Mouse (Mus musculus): ENCODE results near the gene Atp1a3.

The Atp1a3 gene

DNA sequence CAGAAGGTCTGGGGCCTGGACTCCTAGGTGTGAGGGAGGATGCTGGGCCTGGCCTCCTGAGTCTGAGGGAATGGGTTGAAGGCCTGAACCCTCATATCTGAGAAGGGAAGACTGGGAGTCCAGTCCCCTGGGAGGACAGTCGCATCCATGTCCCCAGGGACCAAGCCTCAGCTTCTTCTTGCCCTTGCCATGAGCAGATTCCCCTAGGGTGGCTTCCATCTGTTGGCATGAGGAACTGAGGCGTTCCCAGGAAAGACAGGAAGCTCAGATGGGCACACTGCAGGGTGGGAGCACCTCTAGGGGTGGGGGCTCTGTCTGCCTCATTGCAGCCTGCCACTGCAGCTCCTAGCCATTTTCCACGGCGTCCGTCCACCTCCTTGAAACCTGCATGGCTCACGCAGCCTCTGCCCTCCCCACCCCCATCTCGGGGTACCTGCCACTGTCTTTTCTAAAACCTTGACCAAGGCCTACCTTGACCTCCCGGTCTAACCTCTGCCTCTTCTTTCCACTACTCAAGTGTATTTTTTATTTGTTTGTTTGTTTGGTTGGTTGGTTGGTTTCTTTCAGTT, 1.9 kb downstream of the Atp1a3 start:
- no peak for DNase-seq

- DNase-seq = no peak
Measured at GRCm38 (mm10) chr7:25003291-25003690, 2.5 kb downstream of the Atp1a3 start.

- DNase-seq = no peak
Measured at GRCm38 (mm10) chr7:25000711-25001110, 5.0 kb downstream of the Atp1a3 start.

- no peak for DNase-seq
Measured at GRCm38 (mm10) chr7:25000211-25000610, 5.5 kb downstream of the Atp1a3 start.

GRCm38 (mm10) chr7:24993081-24993480, 12.7 kb downstream of the Atp1a3 start:
- DNase-seq = no peak

GRCm38 (mm10) chr7:24990478-24990877, 15.3 kb downstream of the Atp1a3 start:
- DNase-seq = no peak

DNA sequence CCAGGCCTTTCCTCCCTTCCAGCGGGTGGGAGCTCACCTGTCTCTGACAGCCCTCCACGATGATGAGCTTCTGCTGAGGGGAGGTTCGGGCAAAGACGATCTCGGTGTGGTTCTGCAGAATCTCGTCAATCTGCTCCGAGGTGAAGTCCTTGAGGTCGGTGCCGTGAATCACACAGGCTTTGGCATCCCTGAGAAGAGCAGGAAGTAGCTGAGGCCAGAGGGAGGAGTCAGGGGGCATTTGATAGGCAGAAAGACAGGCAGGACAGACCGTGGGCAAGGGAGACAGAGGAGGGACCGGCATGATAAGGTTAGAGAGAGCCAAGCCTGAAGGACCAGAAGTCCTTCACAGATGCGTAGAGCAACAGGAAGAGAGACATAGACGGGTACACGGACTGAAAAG, 17.8 kb downstream of the Atp1a3 start:
- DNase-seq = no peak

DNA sequence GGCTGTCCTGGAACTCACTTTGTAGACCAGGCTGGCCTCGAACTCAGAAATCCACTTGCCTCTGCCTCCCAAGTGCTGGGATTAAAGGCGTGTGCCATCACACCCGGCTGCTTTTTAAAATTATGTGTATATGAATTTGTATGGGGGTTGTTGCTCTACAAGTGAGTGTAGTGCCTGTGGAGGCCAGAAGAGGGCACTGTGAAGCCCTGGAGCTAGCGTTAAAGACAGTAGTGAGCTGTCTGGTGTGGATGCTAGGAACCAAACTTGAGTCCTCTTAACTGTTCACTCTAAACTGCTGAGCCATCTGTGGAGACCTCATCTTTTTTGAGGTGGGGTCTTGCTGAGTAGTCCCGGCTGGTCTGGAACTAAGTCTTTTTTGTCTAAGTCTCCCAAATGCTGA, 20.0 kb downstream of the Atp1a3 start:
- no peak for DNase-seq

DNA sequence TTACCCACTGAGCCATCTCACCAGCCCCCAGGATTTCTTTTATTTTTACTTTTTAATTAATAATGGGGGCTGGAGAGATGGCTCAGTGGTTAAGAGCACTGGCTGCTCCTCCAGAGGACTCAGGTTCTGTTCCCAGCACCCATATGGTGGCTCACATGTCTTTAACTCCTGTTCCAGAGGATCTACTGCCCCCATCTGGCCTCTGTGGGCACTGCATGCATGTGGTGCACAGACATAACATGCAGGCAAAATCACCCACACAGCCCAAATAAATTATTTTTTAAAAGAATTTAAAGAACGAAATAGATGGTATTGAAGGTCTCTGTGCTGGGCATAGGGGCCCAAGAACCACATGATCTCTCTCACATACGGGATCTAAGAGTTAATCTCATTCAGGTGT, 21.5 kb downstream of the Atp1a3 start:
- no peak for DNase-seq

GRCm38 (mm10) chr7:24983396-24983795, 22.4 kb downstream of the Atp1a3 start:
- no peak for DNase-seq

DNA sequence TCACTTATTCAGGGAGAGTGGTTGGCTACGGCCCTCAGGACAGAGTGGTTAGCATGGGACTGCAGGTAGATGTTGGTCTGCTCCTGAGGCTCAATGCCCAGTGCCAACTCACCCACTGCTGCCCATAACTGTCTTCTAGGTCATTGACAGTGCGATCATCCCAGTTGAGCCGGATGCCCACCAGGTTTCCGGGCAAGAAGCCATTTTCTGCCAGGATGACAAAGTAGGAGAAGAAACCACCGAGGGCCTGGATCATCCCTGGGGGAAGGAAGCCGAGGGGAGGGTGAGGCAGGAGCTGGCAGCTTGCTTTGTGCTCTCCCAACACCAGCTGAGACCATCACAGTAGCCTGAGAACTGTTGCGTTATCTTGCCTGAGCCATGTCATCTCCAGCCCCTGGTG, 25.3 kb downstream of the Atp1a3 start:
- no peak for DNase-seq

DNA sequence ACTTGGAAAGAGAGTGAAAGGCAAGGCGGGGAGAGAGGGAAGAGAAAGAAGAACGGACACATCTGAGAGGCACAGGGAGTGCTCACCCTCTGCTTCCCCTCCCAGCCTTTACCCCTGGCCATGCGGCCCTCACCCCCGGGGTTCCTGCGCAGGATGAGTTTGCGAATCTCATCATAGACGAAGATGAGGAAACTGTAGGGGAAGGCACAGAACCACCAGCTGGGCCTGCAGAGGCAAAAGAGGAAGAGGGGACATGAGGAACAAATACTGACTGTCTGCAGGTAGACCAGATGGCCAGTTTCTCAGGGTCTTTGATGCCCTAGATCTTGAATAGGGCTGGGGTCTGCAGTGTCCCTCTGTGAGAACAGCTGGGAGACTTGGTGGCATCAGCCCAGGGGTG, 27.0 kb downstream of the Atp1a3 start:
- DNase-seq = no peak

DNA sequence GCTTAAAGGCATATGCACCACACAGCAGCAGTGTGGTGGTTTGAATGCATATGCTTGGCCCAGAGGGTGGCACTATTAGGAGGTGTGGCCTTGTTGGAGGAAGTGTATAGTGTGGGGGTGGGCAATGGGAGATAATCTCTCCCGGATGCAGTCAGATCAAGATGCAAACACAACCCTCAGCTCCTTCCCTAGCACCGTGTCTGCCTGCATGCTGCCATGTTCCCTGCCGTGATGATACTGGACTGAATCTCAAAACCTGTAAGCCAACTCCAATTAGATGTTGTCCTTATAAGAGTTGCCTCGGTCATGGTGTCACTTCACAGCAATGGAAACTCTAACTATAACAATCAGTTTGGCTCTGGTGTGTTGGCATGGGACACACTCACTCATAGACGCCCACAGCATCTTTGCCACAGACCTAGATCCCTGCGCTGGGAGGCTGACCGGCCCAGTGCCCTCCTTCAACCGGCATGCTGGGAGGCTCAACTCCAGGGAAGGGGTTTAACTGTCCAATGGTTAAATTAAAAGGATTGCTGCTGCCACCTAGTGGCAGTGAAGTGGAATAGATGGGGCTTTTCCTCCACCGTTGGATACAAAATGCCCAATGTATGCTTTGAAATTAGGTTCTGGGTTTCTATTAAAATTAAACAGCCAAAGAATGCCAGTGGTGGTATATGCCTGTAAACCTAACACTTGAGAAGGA, 30.7 kb downstream of the Atp1a3 start:
- peak; percentile 37 to 47 for DNase-seq

- DNase-seq = no peak
Measured at GRCm38 (mm10) chr7:24973902-24974301, 31.9 kb downstream of the Atp1a3 start.

- no peak for DNase-seq
Measured at GRCm38 (mm10) chr7:24973208-24973607, 32.5 kb downstream of the Atp1a3 start.

- peak; percentile 93 to 94 for DNase-seq
Measured at GRCm38 (mm10) chr7:24971972-24972893, 33.5 kb downstream of the Atp1a3 start, which contains the start of gene Rabac1. TSS of gene Rabac1 (minus strand) at chr7:24972754.

DNA sequence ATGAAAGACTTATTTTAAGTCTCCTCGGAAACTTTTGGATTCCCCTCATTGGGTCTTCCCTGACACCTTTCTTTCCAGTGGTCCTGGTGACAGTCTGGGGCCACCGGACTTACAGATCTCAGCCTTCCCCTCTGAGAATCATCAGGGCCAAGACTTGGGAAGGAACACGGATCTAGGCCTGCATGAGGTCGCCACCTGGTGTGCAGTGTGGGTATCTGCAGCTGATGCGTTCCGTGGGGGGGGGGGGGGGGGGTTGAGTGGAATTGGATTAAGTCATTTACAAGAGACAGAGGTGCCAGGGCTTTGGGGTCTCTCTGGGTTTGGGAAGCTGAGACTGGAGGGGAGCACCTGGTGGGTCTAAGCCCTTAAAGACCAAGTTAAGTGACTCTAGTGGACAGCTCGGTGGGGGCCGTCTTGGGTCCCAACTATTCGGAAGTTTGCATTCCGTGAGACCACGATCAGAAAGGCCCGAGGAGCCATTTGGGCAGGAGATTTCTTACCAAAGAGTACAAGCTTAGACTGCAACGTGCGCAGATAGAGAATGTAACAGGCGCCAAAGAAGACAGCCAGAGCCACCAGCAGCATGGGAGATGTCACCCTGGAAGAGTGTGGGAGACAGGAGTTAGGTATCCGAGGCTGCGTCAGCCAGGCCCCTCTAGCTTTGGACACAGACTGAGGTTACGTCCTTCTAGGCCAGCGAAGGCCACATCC, 34.3 kb downstream of the Atp1a3 start:
- DNase-seq = peak; percentile 61 to 71

DNA sequence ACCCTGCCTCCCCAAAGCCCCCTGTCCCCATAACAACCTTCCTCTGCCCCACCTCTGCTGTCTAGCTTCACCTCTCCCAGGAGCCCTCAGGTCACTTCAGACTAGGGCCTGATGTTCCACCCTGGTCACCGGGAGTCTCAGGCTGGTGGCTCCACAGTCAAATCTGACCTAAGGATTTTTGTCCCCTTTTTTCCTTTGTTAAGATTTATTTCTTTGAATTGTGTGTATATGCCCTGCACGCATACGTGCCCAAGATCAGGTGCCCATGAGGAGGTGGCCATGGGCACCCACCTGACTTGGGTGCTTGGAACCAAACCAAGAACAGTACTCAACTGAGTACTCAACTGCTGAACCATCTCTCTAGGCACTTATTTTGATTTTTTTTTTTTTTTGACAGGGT, 35.4 kb downstream of the Atp1a3 start:
- DNase-seq = no peak

- no peak for DNase-seq
Measured at GRCm38 (mm10) chr7:24969805-24970204, 36.0 kb downstream of the Atp1a3 start.

DNA sequence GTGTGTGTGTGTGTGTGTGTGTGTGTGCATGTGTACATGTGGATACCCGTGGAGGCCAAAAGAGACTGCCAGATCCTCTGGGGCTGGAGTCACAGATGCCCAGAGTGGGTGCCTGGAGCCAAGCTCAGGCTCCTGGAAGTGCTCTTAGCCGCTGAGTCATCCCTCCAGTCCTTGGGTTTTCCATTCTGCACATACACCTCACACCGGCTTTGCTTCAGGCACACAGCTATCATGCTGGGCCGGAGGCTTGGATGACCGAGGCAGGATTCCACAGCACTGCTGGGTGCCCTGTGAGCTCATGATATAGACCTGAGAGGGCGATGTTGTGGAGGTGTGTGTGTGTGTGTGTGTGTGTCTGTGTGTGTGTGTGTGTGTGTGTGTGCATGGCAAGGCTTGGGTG, 37.3 kb downstream of the Atp1a3 start:
- no peak for DNase-seq

- no peak for DNase-seq
Measured at GRCm38 (mm10) chr7:24967966-24968365, 37.8 kb downstream of the Atp1a3 start.

- peak; percentile 90 to 91 for DNase-seq
Measured at GRCm38 (mm10) chr7:24964897-24965535, 40.7 kb downstream of the Atp1a3 start.
